Mouse (Mus musculus): ENCODE measurements at regions not wholly inside any gene's neighbourhood (a gene's known extent, or its start where the extent isn't known, plus 50 kb on each side); places are given as distances from the start of the nearest gene placed in this dataset.

GRCm38 (mm10) chr1:105169455-105170113, 186.9 kb downstream of the Rnf152 start:
- TF ChIP-seq POLR2A (IDR thresholded peaks at IDR 0.05; ENCODE audit: borderline replicate concordance, low read depth, low read length) (no peak), CTCF (IDR thresholded peaks at IDR 0.05; ENCODE audit: low read depth, low read length) (no peak)
